Mouse (Mus musculus) v-Abl transformed pro-B cells (cell line): ENCODE measurements around the gene Nxf1.

Source experiments
- in situ Hi-C, 2 experiments: fragments of 400-800 bp; cut with MboI; formaldehyde crosslinking; loops; one replicate each; pipeline ENCODE4 v1.15.1; 2025; ENCODE audit not compliant: unreplicated experiment in 2 of 2

Gene Nxf1

GRCm38 (mm10) chr19:8745382-8745781 is 11.5 kb upstream of the Nxf1 start:
- in situ Hi-C loops: loop anchor here in 1 of 2 experiments (25.0 kb wide), 1 partner anchor 192 kb away; the partner anchor contains the start of genes Eml3, Mta2 and Rom1

GRCm38 (mm10) chr19:8747368-8747767 is 9.5 kb upstream of the Nxf1 start:
- in situ Hi-C loops: loop anchor here in 1 of 2 experiments (25.0 kb wide), 1 partner anchor 190 kb away; the partner anchor contains the start of genes Eml3, Mta2 and Rom1

GRCm38 (mm10) chr19:8755652-8756051 is 1.2 kb upstream of the Nxf1 start:
- in situ Hi-C loops: no loop called here

GRCm38 (mm10) chr19:8757471-8757998 is 662 bp downstream of the Nxf1 start:
- in situ Hi-C loops: no loop called here

GRCm38 (mm10) chr19:8758899-8759298 is 2.0 kb downstream of the Nxf1 start:
- in situ Hi-C loops: no loop called here

GRCm38 (mm10) chr19:8760757-8761156 is 3.9 kb downstream of the Nxf1 start:
- in situ Hi-C loops: no loop called here

- in situ Hi-C loops: no loop called here
Observed at GRCm38 (mm10) chr19:8763276-8763675, 6.4 kb downstream of the Nxf1 start.

DNA sequence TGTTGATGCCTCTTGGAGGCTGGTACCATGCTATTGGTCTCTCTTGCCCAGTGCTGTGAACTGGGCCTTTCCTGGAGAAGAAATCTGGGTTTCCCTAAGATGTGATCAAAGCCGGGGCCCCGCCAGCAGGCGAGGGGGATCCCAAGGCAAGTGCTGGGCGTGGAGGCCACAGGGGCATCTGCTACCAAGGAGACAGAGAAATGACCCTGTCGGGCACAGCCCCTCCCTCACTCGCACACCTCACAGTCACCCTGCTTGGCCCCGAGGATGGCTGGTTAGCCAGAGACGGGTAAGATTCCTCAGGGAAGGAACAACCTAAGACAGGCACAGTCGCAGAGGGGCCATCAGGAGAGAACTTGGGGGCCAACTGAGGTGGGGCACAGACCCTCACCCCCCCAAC is 8.7 kb downstream of the Nxf1 start:
- in situ Hi-C loops: no loop called here

DNA sequence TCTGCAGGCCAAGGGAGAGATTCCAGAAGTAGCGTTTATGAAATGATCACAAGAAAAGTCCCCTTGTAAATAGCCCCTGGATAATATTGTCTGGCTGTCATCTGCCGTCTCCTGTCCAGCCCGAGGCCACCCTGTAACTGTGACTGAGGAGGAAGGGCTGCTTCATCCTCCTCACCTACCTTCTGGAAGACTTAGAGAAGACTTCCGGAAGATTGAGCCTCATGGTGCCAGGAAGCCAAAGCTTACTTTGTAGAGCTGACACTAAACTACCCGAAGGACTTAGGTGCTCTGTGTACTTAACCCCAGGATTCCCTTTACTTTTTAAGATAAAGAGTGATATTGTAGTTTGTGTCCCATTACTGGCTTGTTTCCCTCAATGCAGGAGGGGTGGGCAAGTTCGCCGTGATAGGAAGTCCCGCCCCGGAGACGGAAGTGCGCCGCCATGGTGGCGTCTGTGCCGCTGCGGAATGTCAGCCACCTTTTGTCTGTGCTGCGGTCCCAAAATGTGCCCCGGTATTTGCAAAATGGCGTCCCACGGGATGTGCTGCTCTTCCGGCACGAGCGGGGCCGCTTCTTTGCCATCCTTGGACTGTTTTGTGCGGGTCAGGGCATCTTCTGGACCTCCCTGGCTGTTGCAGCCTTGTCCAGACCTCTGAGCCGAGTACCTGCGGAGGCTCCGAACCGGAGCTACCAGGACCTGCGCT is 13.8 kb downstream of the Nxf1 start, which contains the start of gene Tmem223:
Gene Tmem223 (plus strand): TSS at position 430 of the 704 bp plus-strand sequence.
- in situ Hi-C loops: loop anchor here in 1 of 2 experiments (5.0 kb wide), 1 partner anchor 47 kb away; the partner anchor contains the start of gene Ttc9c

DNA sequence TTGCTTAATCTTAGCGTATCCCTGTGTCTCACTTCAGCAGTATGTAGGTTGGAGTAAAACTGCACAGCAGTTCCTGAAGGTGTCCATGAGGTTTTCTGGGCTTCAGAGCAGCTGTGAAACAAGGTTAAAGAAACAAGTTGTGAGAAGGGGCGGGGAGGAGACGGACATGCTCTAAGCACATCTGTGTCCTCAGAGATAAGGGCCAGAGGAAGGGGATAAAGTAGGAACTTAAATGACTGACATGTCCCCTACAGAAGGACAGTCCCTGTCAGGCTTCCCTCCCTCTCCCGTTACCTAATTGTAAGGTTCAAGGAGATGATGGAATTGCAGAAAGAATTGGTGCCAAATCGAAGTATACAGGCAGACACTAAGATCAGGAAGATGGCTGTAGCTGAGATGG is 16.1 kb downstream of the Nxf1 start:
- in situ Hi-C loops: loop anchor here in 1 of 2 experiments (5.0 kb wide), 1 partner anchor 44 kb away; the partner anchor contains the start of gene Ttc9c

GRCm38 (mm10) chr19:8773409-8773808 is 16.5 kb downstream of the Nxf1 start:
- in situ Hi-C loops: loop anchor here in 1 of 2 experiments (5.0 kb wide), 1 partner anchor 44 kb away; the partner anchor contains the start of gene Ttc9c

DNA sequence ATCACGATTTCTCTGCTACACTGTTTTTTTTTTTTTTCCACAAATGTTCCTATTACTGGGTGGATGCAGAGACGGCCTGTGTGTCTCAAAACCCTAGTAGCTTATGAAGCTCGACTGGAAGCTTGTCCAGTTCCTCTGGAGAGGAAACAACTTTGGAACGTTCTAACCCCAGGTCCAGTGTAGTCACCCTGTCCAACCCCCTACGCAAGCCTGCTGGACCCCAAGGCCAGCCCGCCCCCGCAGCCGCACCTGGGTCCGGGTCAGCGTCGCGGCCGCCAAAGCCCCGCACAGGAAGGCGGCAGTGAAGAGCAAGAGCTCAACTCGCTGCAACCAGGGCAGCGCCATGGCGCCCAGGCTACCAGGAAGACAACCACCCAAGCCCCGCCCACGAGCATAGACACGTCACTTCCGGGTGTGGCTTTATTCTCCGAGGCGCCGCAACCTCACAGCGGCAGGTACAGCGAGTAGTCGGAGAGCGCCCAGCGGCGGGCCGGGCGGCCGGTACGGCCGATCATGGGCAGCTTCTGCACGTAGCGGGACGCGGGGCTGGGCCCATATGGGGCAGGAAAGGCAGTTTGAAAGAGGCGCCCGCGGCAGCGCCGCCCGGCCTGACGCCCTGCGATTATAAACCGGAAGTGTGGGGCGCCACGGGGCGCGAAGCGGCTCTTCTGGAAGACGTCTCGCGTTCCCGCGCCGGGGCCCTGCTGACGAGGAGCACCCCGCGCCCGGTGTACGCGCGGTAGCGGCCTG is 17.4 kb downstream of the Nxf1 start, which contains the start of gene Tmem179b:
Gene Tmem179b (minus strand): TSS at position 382 of the 750 bp plus-strand sequence.
- in situ Hi-C loops: loop anchor here in 1 of 2 experiments (5.0 kb wide), 1 partner anchor 43 kb away; the partner anchor contains the start of gene Ttc9c

GRCm38 (mm10) chr19:8774951-8775421 is 18.1 kb downstream of the Nxf1 start:
- in situ Hi-C loops: loop anchor here in 1 of 2 experiments (5.0 kb wide), 1 partner anchor 42 kb away; the partner anchor contains the start of gene Ttc9c

DNA sequence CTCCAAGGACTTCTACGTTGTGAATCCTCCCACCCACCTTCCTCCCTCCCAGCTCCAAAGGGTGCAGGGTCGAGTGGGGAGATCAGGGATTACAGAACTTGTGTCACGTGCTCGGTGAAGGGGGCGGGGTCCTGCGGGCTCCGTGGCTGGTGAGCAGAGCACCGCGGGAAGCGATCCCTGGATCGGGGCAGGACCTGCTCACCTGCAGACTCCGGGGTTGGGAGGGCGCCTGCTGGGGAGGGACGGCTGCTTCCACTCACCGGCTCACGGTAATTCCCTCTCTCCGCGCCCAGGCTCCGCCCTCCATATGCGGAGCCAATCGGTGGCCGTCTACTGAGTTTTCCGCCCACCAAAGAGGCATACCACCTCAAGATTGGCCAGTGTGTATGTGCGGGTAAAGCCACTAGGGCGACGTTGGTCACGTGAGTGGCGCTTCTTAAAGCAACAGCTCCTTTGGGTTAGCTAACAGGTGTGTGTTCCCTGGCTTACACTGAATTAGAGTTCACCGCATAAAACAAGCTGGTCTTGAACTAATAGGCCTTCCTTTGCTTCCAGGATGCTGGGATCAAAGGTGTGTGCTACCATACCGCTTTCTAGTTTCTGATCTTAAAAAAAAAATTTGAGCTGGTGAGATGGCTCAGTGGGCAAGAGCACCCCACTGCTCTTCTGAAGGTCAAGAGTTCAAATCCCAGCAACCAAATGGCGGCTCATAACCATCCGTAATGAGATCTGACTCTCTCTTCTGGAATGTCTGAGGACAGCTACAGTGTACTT is 29.3 kb downstream of the Nxf1 start, which contains the start of gene Taf6l:
Gene Taf6l (minus strand): TSS at position 410 of the 774 bp plus-strand sequence.
- in situ Hi-C loops: no loop called here

DNA sequence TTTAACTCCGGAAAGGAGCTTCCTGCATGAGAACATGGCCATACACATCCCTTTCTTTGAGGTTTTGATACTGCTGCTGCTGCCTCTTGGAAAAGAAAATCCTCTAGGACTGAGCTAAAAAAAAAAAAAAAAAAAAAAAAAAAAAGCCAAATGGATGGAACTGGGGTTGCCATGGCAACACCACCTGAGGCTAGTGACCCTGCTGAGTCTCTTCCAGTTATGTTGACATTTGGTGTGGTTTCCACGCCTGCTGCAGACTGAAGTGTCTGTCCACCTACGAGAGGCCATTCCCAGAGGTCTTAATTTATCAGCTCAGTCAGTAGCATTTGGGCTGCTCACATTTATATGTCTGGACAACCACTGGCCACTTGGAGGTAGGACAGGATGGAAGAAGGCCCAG is 31.6 kb downstream of the Nxf1 start:
- in situ Hi-C loops: no loop called here

- in situ Hi-C loops: no loop called here
Observed at GRCm38 (mm10) chr19:8789171-8789570, 32.3 kb downstream of the Nxf1 start.

DNA sequence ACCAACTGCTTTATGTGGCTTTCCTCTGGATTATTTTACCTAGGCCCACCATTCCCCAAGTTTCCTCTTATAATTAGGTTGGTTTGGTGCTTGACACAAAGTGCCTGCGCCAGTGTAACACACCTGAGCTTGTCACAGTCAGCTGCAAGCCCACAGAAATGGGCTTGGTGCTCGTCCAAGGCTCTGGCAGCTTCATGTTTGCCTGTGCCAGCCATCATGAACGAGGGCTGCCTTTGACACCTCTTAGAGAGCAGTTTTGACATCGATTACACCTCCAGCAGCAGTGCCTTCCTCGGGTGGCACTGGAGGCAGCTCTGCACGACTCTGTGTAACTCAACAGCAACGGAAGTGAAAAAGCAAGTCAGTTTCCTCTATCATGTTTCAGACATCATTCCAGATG is 33.3 kb downstream of the Nxf1 start:
- in situ Hi-C loops: no loop called here

- in situ Hi-C loops: no loop called here
Observed at GRCm38 (mm10) chr19:8798264-8798946, 41.5 kb downstream of the Nxf1 start, which contains the start of gene Polr2g. Gene Polr2g, minus strand, starts transcription at chr19:8798577.

DNA sequence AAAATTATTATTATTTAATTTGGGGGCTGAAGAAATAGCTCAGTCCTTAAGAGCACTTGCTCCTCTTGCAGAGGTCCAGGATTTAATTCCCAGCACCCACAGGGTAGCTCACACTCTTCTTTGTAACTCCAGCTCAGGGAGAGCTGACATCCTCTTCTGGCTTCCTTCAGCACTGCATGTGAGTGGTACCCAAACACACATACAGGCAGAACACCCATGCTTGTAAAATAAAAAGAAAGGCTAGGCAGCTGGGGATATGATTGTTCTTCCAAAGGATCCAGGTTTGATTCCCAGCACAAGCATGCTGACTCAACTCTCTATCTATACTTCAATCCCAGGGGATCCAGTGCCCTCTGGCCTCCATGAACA is 42.1 kb downstream of the Nxf1 start:
- in situ Hi-C loops: no loop called here
